Mouse (Mus musculus): ENCODE results near the gene Angel2. TPM values are rescaled to one million over a fixed set of nuclear protein-coding genes. Genes with fewer than 3 reads are reported as not detected.
A peak's percentile ranks its signal among the peaks of the same experiment; 100 is the strongest.

Angel2 gene
- polyA plus RNA-seq, 1 experiment from 2014 or later, result 65.5 TPM

DNA sequence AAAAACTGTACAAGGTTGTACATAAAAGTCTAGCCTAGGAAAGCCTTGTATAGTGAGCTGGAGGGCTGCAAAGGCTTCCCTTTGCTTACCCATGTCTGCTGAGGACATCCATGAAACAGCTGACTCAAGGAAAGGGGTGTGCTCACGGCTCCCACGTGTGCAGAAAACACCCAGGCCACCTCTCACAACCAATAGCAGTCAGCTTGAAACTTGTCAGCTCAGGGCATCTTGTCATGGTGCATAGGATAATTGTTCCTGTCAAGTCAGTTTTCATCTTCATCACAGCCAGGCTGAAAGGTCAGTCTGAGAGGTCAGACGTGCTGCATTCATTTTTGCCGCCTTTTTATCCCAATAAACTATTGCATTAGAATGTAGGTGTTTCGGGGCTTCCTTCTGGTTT is 23.1 kb downstream of the Angel2 start:
- no peak overlapping the region for H3K4me3 ChIP-seq (ENCODE audit: low read depth, low read length)
- no peaks in the 10 kb centered on the region for H3K4me1 ChIP-seq (ENCODE audit: control insufficient read depth, insufficient read depth, low read length)
- H3K4me2 ChIP-seq, result no peak overlapping the region
- H3K27me3 ChIP-seq (ENCODE audit: control insufficient read depth, insufficient read depth, low read length), result no peaks in the 10 kb centered on the region
- DNase-seq (ENCODE audit: low spot score, missing footprints) (peak; percentile 41), ATAC-seq (ENCODE audit: low FRiP score) (no peak)
- no peak overlapping the region for H3K27ac ChIP-seq (ENCODE audit: low read depth, low read length)
- H3K9ac ChIP-seq (ENCODE audit: low read length), result no peak overlapping the region
- WGBS, result 85% methylated on average over 5 of the region's 5 CpGs
- no peaks in the 10 kb centered on the region for H3K9me3 ChIP-seq (ENCODE audit: control insufficient read depth, low read length)
- H3K36me3 ChIP-seq (ENCODE audit: control insufficient read depth, insufficient read depth, low read length), result peaks cover 14% of the 10 kb centered on the region

DNA sequence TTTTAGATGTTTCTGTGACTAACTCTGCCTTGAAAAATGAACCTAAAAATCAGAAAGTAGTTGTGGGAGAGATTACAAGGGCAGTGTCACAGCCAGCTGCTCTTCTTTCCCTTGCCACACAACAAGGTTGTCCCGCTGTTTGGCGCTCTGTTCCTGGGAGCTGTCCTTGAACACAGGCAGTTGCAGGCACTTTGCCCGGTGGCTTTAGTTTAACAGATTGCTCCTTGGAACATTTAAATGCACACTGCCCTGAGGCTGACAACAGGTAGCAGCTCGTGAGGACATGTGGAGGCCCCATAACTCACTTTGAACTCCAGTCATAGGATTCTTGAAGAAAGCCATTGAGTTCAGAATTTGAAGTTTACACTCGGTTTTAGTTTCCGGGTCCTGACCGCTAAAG is 23.5 kb downstream of the Angel2 start:
- Histone ChIP-seq H3K27me3 (ENCODE audit: control insufficient read depth, insufficient read depth, low read length) (no peaks in the 10 kb centered on the region), H3K36me3 (ENCODE audit: control insufficient read depth, insufficient read depth, low read length) (peaks cover 14% of the 10 kb centered on the region), H3K27ac (ENCODE audit: low read depth, low read length) (no peak overlapping the region), H3K9ac (ENCODE audit: low read length) (no peak overlapping the region), H3K4me2 (no peak overlapping the region), H3K4me1 (ENCODE audit: control insufficient read depth, insufficient read depth, low read length) (no peaks in the 10 kb centered on the region), H3K4me3 (ENCODE audit: low read depth, low read length) (no peak overlapping the region), H3K9me3 (ENCODE audit: control insufficient read depth, low read length) (no peaks in the 10 kb centered on the region)
- WGBS, result 92% methylated on average over 7 of the region's 7 CpGs
- peak; percentile 19 for DNase-seq (ENCODE audit: low spot score, missing footprints)
- no peak for ATAC-seq (ENCODE audit: low FRiP score)

DNA sequence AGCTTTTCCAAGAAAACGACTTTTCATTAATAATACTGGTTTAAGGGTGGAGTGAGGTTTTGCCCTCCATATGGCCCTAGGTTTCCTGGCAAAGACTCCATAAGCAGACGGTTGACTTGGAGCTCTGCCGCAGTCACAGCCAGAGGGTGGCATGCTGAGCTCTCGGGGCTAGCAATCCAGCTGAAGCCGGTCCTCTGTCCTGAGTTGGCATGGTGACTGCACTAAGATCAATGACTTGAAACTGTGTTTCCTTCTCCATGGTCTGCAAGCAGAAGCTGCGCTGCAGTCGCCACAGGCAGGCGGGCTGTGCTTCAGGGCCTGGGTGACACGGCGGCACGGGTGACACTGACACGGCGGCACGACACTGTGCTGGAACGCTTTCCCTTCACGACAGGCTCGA is 23.9 kb downstream of the Angel2 start:
- Histone ChIP-seq H3K36me3 (ENCODE audit: control insufficient read depth, insufficient read depth, low read length) (peaks cover 11% of the 10 kb centered on the region), H3K27me3 (ENCODE audit: control insufficient read depth, insufficient read depth, low read length) (no peaks in the 10 kb centered on the region), H3K9me3 (ENCODE audit: control insufficient read depth, low read length) (no peaks in the 10 kb centered on the region), H3K4me3 (ENCODE audit: low read depth, low read length) (no peak overlapping the region), H3K9ac (ENCODE audit: low read length) (no peak overlapping the region), H3K4me2 (no peak overlapping the region), H3K27ac (ENCODE audit: low read depth, low read length) (no peak overlapping the region), H3K4me1 (ENCODE audit: control insufficient read depth, insufficient read depth, low read length) (no peaks in the 10 kb centered on the region)
- WGBS, result 91% methylated on average over 17 of the region's 17 CpGs
- DNase-seq (ENCODE audit: low spot score, missing footprints), result peak; percentile 47
- no peak for ATAC-seq (ENCODE audit: low FRiP score)

DNA sequence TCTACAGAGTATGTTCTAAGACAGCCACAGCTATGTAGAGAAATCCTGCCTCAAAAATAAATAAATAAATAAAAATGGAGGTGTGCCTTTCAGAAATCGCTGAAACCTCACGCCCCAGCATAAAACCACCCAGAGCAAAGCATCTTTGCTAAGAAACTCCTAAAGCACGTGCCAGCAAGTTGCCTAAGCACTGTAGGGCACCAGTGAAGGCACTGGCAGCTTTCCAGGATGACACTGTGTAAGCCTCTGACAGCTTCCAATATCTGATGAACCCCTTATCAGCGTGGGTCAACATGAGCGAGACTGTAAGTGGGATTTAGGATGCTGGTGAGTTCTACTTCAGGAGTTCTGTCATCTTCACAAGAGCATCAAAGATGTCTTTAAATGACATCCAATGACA is 26.1 kb downstream of the Angel2 start:
- Histone ChIP-seq H3K4me1 (ENCODE audit: control insufficient read depth, insufficient read depth, low read length) (no peaks in the 10 kb centered on the region), H3K27ac (ENCODE audit: low read depth, low read length) (no peak overlapping the region), H3K4me2 (no peak overlapping the region), H3K27me3 (ENCODE audit: control insufficient read depth, insufficient read depth, low read length) (no peaks in the 10 kb centered on the region), H3K9me3 (ENCODE audit: control insufficient read depth, low read length) (no peaks in the 10 kb centered on the region), H3K9ac (ENCODE audit: low read length) (no peak overlapping the region), H3K4me3 (ENCODE audit: low read depth, low read length) (no peak overlapping the region), H3K36me3 (ENCODE audit: control insufficient read depth, insufficient read depth, low read length) (peaks cover 7% of the 10 kb centered on the region; the same call in 1 of the 2 replicates)
- 93% methylated on average over 5 of the region's 5 CpGs for WGBS
- DNase-seq (ENCODE audit: low spot score, missing footprints), result peak; percentile 70
- no peak for ATAC-seq (ENCODE audit: low FRiP score)

DNA sequence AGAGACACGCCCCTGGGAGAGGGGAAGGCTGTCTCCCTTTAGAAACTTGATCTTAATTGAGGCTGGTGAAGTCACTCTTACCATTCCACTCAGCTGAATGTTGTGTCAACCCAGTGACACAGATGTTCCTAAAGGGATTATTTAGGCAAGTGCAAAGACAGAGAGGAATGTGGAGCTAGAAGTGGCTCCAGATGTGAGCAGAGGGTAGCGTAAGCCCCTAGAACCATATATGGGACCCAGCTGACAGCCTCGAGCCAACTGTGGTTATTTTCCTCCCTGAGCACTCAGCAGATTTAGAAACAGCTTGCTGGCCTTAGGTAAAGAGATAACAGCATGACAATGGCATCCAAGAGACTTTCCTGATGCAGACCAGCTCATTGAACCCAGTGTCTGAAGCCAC is 28.1 kb downstream of the Angel2 start:
- Histone ChIP-seq H3K4me2 (no peak overlapping the region), H3K4me3 (ENCODE audit: low read depth, low read length) (no peak overlapping the region), H3K27me3 (ENCODE audit: control insufficient read depth, insufficient read depth, low read length) (no peaks in the 10 kb centered on the region), H3K36me3 (ENCODE audit: control insufficient read depth, insufficient read depth, low read length) (peaks cover 14% of the 10 kb centered on the region; the same call in 1 of the 2 replicates), H3K4me1 (ENCODE audit: control insufficient read depth, insufficient read depth, low read length) (no peaks in the 10 kb centered on the region), H3K9ac (ENCODE audit: low read length) (no peak overlapping the region), H3K9me3 (ENCODE audit: control insufficient read depth, low read length) (no peaks in the 10 kb centered on the region), H3K27ac (ENCODE audit: low read depth, low read length) (no peak overlapping the region)
- WGBS, result 81% methylated on average over 3 of the region's 3 CpGs
- ATAC-seq (ENCODE audit: low FRiP score), result no peak
- peak; percentile 31 for DNase-seq (ENCODE audit: low spot score, missing footprints)

DNA sequence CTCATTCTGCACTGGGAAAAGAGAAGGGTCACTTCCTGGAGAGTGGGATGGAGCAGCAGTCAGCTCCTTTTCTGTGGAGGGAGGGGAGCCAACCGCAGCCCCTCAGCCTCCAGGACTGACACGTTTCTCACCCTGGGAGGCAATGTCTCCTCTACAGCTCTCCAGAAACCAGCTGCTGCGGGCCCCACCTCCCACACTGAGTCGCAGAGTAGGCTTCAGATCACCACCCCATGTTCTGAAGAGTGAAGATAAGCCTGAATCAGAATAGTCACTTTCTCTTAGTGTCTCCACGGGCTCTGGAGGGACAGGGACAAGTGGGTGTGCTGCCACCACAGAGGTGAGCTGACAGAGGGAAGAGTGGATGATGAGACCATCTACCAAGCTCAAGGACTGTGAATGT is 33.9 kb downstream of the Angel2 start:
- H3K27me3 ChIP-seq (ENCODE audit: control insufficient read depth, insufficient read depth, low read length), result no peaks in the 10 kb centered on the region
- no peak overlapping the region for H3K27ac ChIP-seq (ENCODE audit: low read depth, low read length)
- no peaks in the 10 kb centered on the region for H3K4me1 ChIP-seq (ENCODE audit: control insufficient read depth, insufficient read depth, low read length)
- 93% methylated on average over 5 of the region's 5 CpGs for WGBS
- H3K4me2 ChIP-seq, result no peak overlapping the region
- DNase-seq (ENCODE audit: low spot score, missing footprints), result no peak
- no peak for ATAC-seq (ENCODE audit: low FRiP score)
- H3K4me3 ChIP-seq (ENCODE audit: low read depth, low read length), result no peak overlapping the region
- H3K9ac ChIP-seq (ENCODE audit: low read length), result no peak overlapping the region
- no peaks in the 10 kb centered on the region for H3K9me3 ChIP-seq (ENCODE audit: control insufficient read depth, low read length)
- peaks cover 13% of the 10 kb centered on the region; the same call in 1 of the 2 replicates for H3K36me3 ChIP-seq (ENCODE audit: control insufficient read depth, insufficient read depth, low read length)

DNA sequence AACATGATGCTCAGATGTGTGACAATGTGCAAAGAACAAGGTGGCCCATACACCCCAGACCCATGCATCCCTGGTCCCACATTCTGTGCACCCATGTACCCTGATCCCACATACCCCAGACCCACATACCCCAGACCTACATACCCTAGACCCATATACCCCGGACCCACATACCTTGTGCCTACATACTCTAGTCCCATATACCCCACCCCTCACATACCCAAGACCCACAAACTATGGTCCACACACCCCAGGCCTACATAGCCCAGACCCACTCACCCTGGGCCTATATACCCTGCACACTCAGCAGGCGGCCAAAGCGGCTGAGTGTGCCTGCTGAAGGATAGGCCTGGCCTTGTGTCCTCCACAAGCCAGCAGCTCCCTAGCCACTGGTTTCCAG is 37.8 kb downstream of the Angel2 start:
- peaks cover 10% of the 10 kb centered on the region; the same call in 1 of the 2 replicates for H3K36me3 ChIP-seq (ENCODE audit: control insufficient read depth, insufficient read depth, low read length)
- H3K4me1 ChIP-seq (ENCODE audit: control insufficient read depth, insufficient read depth, low read length), result no peaks in the 10 kb centered on the region
- no peak overlapping the region for H3K4me3 ChIP-seq (ENCODE audit: low read depth, low read length)
- no peak overlapping the region for H3K27ac ChIP-seq (ENCODE audit: low read depth, low read length)
- H3K9ac ChIP-seq (ENCODE audit: low read length), result no peak overlapping the region
- H3K4me2 ChIP-seq, result no peak overlapping the region
- no peaks in the 10 kb centered on the region for H3K27me3 ChIP-seq (ENCODE audit: control insufficient read depth, insufficient read depth, low read length)
- DNase-seq (ENCODE audit: low spot score, missing footprints) (peak; percentile 14), ATAC-seq (ENCODE audit: low FRiP score) (no peak)
- H3K9me3 ChIP-seq (ENCODE audit: control insufficient read depth, low read length), result no peaks in the 10 kb centered on the region
- WGBS, result 93% methylated on average over 3 of the region's 3 CpGs

DNA sequence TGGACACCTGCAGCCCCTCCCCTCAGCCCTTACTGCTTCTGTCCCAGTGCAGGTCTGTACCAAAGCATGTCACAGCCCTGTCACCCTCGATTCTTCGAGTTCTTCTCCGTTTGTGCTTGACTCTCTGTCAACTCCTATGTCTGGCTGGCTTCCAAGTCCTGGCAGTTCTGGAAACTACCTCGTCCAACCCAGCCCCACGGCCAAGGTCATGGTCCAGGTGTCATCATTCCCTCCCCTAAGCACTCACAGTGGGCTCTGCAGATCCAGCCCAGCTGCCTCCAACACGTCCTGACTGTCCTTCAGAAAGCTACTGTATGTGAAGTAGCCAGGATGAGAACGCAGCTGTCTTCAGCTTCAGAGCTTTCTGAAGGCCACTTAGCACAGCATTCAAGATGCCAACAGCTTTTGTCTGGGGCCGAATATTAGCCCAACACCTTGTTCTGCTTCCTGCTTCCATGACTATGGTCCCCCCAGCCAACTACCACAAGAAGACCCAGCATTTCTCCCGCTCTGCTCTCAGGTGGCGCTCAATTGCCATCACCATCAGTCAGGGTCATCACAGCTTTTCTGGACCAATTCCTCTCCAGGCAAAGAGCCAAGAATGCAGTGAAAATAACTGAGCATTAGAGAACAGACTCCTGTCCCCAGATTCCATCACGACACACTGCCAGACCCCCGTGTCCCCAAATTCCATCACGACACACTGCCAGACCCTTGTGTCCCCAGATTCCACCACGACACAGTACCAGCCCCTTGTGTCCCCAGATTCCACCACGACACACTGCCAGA is 40.3 kb downstream of the Angel2 start:
- ATAC-seq (ENCODE audit: low FRiP score) (no peak), DNase-seq (ENCODE audit: low spot score, missing footprints) (no peak)
- no peak overlapping the region for H3K4me3 ChIP-seq (ENCODE audit: low read depth, low read length)
- no peaks in the 10 kb centered on the region for H3K9me3 ChIP-seq (ENCODE audit: control insufficient read depth, low read length)
- no peak overlapping the region for H3K4me2 ChIP-seq
- H3K9ac ChIP-seq (ENCODE audit: low read length), result no peak overlapping the region
- H3K27me3 ChIP-seq (ENCODE audit: control insufficient read depth, insufficient read depth, low read length), result no peaks in the 10 kb centered on the region
- no peaks in the 10 kb centered on the region for H3K4me1 ChIP-seq (ENCODE audit: control insufficient read depth, insufficient read depth, low read length)
- no peak overlapping the region for H3K27ac ChIP-seq (ENCODE audit: low read depth, low read length)
- WGBS, result 90% methylated on average over 15 of the region's 15 CpGs
- H3K36me3 ChIP-seq (ENCODE audit: control insufficient read depth, insufficient read depth, low read length), result peaks cover 5% of the 10 kb centered on the region; the same call in 1 of the 2 replicates

DNA sequence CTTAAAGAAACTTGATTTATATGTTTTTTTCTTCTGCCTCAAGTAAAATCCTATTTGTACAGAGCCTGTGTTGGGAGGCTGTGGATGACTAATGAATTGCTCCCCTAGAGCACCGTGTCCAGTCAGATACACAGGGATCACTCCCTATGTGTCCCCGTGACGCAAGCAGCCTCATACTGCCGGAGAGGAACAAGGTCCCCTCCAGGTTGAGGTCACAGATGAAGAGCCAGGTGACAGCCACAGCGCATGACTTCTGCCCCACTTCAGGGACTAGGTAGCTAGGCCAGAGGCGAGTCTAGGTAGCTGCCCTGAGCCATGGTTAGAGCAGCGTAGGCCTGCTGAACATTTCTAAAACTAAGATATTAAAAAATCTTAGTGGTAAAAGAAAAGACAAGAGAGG is 43.1 kb downstream of the Angel2 start:
- no peak overlapping the region for H3K4me2 ChIP-seq
- DNase-seq (ENCODE audit: low spot score, missing footprints) (peak; percentile 6), ATAC-seq (ENCODE audit: low FRiP score) (no peak)
- no peaks in the 10 kb centered on the region for H3K27me3 ChIP-seq (ENCODE audit: control insufficient read depth, insufficient read depth, low read length)
- H3K36me3 ChIP-seq (ENCODE audit: control insufficient read depth, insufficient read depth, low read length), result peaks cover 5% of the 10 kb centered on the region; the same call in 1 of the 2 replicates
- WGBS, result 92% methylated on average over 7 of the region's 7 CpGs
- H3K27ac ChIP-seq (ENCODE audit: low read depth, low read length), result no peak overlapping the region
- H3K4me1 ChIP-seq (ENCODE audit: control insufficient read depth, insufficient read depth, low read length), result no peaks in the 10 kb centered on the region
- H3K4me3 ChIP-seq (ENCODE audit: low read depth, low read length), result no peak overlapping the region
- H3K9ac ChIP-seq (ENCODE audit: low read length), result no peak overlapping the region
- no peaks in the 10 kb centered on the region for H3K9me3 ChIP-seq (ENCODE audit: control insufficient read depth, low read length)
